Mouse (Mus musculus): ENCODE measurements around the gene Nipa2. TPM values are rescaled to one million over a fixed set of nuclear protein-coding genes. Genes with fewer than 3 reads are reported as not detected.

The Nipa2 gene
- polyA plus RNA-seq, 1 experiment from 2014 or later: 55.9 TPM

DNA sequence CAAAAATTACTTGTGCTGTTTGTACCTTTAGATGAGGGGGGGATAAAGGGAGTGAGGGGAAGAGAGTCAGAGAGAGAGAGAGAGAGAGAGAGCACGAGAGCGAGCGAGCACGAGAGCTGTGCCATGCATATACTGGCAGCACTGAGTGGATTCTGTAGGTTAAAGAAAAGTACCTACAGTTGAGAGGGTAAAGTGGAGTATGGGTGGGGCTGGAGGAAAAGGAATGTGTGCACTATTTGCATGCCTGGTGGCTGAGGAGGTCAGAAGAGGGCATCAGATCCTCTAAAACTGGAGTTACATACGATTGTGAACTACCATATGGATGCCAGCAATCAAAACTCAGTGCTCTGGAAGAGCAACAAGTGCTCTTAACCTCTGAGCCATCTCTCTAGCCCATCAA lies 20.8 kb upstream of the Nipa2 start:
- ATAC-seq: no peak
- 83% methylated on average over 5 of the region's 5 CpGs for WGBS

GRCm38 (mm10) chr7:55982010-55982700 lies 19.9 kb upstream of the Nipa2 start:
- no peak overlapping the region for H3K9ac ChIP-seq (ENCODE audit: low read depth, low read length)
- no peak for ATAC-seq
- no peaks in the 10 kb centered on the region for H3K4me1 ChIP-seq (ENCODE audit: control insufficient read depth, insufficient read depth, low read length)
- no peaks in the 10 kb centered on the region for H3K9me3 ChIP-seq (ENCODE audit: control insufficient read depth, low read length)
- H3K27ac ChIP-seq (ENCODE audit: low read length): no peak overlapping the region
- H3K4me3 ChIP-seq (ENCODE audit: low read length): no peak overlapping the region
- no peaks in the 10 kb centered on the region for H3K36me3 ChIP-seq (ENCODE audit: control insufficient read depth, insufficient read depth, low read length)
- no peak overlapping the region for H3K4me2 ChIP-seq (ENCODE audit: low read depth, low read length)
- no peaks in the 10 kb centered on the region for H3K27me3 ChIP-seq (replicated peaks; ENCODE audit: control insufficient read depth, insufficient read depth, low read length)
- WGBS: 86% methylated on average over 10 of the region's 10 CpGs

More for the DNA sequence above, 20.8 kb upstream of the Nipa2 start:
- Histone ChIP-seq H3K27me3 (replicated peaks; ENCODE audit: control insufficient read depth, insufficient read depth, low read length) (no peaks in the 10 kb centered on the region), H3K9me3 (ENCODE audit: control insufficient read depth, low read length) (no peaks in the 10 kb centered on the region), H3K36me3 (ENCODE audit: control insufficient read depth, insufficient read depth, low read length) (no peaks in the 10 kb centered on the region), H3K4me2 (ENCODE audit: low read depth, low read length) (no peak overlapping the region), H3K4me1 (ENCODE audit: control insufficient read depth, insufficient read depth, low read length) (no peaks in the 10 kb centered on the region), H3K27ac (ENCODE audit: low read length) (no peak overlapping the region), H3K4me3 (ENCODE audit: low read length) (no peak overlapping the region), H3K9ac (ENCODE audit: low read depth, low read length) (no peak overlapping the region)

DNA sequence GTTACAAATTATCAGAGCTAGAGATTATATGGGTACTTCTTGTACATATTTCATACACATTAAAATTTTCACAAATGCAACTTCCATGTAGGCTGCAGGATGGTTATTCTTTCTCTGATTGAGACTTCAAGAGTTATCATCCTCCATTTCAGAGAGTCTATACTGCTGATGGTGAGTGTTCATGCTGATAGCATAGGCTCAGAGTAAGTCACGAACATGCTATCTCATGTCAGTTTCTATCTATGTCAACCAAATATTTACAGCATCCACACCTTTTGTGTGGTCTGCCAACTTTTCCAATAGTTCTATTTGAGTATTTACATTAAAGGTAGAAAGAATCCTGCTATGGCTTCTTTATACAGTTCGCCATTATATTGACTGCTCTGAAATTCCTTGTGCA lies 19.2 kb upstream of the Nipa2 start:
- H3K9me3 ChIP-seq (ENCODE audit: control insufficient read depth, low read length): no peaks in the 10 kb centered on the region
- no peak overlapping the region for H3K9ac ChIP-seq (ENCODE audit: low read depth, low read length)
- no peaks in the 10 kb centered on the region for H3K36me3 ChIP-seq (ENCODE audit: control insufficient read depth, insufficient read depth, low read length)
- no peak overlapping the region for H3K27ac ChIP-seq (ENCODE audit: low read length)
- H3K4me2 ChIP-seq (ENCODE audit: low read depth, low read length): no peak overlapping the region
- no peaks in the 10 kb centered on the region for H3K4me1 ChIP-seq (ENCODE audit: control insufficient read depth, insufficient read depth, low read length)
- H3K4me3 ChIP-seq (ENCODE audit: low read length): no peak overlapping the region
- H3K27me3 ChIP-seq (replicated peaks; ENCODE audit: control insufficient read depth, insufficient read depth, low read length): no peaks in the 10 kb centered on the region
- no peak for ATAC-seq
- 89% methylated on average over 2 of the region's 2 CpGs for WGBS

- Histone ChIP-seq H3K4me3 (ENCODE audit: low read length) (no peak overlapping the region), H3K4me1 (ENCODE audit: control insufficient read depth, insufficient read depth, low read length) (no peaks in the 10 kb centered on the region), H3K9ac (ENCODE audit: low read depth, low read length) (no peak overlapping the region), H3K27me3 (replicated peaks; ENCODE audit: control insufficient read depth, insufficient read depth, low read length) (no peaks in the 10 kb centered on the region), H3K36me3 (ENCODE audit: control insufficient read depth, insufficient read depth, low read length) (no peaks in the 10 kb centered on the region), H3K27ac (ENCODE audit: low read length) (no peak overlapping the region), H3K9me3 (ENCODE audit: control insufficient read depth, low read length) (no peaks in the 10 kb centered on the region), H3K4me2 (ENCODE audit: low read depth, low read length) (no peak overlapping the region)
- 94% methylated on average over 2 of the region's 2 CpGs for WGBS
- ATAC-seq: no peak
Measured at GRCm38 (mm10) chr7:55974429-55974828, 12.2 kb upstream of the Nipa2 start.

- no peak overlapping the region for H3K9ac ChIP-seq (ENCODE audit: low read depth, low read length)
- H3K4me2 ChIP-seq (ENCODE audit: low read depth, low read length): no peak overlapping the region
- no peaks in the 10 kb centered on the region for H3K27me3 ChIP-seq (replicated peaks; ENCODE audit: control insufficient read depth, insufficient read depth, low read length)
- WGBS: 86% methylated on average over 1 of the region's 1 CpGs
- H3K4me3 ChIP-seq (ENCODE audit: low read length): no peak overlapping the region
- H3K4me1 ChIP-seq (ENCODE audit: control insufficient read depth, insufficient read depth, low read length): 0 out of 2 replicates have a peak, but pooled peaks cover 2% of the 10 kb centered on the region
- no peaks in the 10 kb centered on the region for H3K9me3 ChIP-seq (ENCODE audit: control insufficient read depth, low read length)
- ATAC-seq: no peak
- H3K27ac ChIP-seq (ENCODE audit: low read length): no peak overlapping the region
- H3K36me3 ChIP-seq (ENCODE audit: control insufficient read depth, insufficient read depth, low read length): no peaks in the 10 kb centered on the region
Measured at GRCm38 (mm10) chr7:55969415-55969814, 7.1 kb upstream of the Nipa2 start.

GRCm38 (mm10) chr7:55968258-55968901 lies 6.1 kb upstream of the Nipa2 start:
- Histone ChIP-seq H3K4me2 (ENCODE audit: low read depth, low read length) (peak overlapping the region; percentile 46), H3K9me3 (ENCODE audit: control insufficient read depth, low read length) (no peaks in the 10 kb centered on the region), H3K27me3 (replicated peaks; ENCODE audit: control insufficient read depth, insufficient read depth, low read length) (no peaks in the 10 kb centered on the region), H3K27ac (ENCODE audit: low read length) (peak overlapping the region; percentile 54; the same call in 1 of the 2 replicates), H3K4me3 (ENCODE audit: low read length) (peak overlapping the region; percentile 42), H3K4me1 (ENCODE audit: control insufficient read depth, insufficient read depth, low read length) (0 out of 2 replicates have a peak, but pooled peaks cover 2% of the 10 kb centered on the region), H3K36me3 (ENCODE audit: control insufficient read depth, insufficient read depth, low read length) (no peaks in the 10 kb centered on the region), H3K9ac (ENCODE audit: low read depth, low read length) (peak overlapping the region; percentile 54)
- ATAC-seq: peak; percentile 88
- WGBS: 29% methylated on average over 16 of the region's 16 CpGs

DNA sequence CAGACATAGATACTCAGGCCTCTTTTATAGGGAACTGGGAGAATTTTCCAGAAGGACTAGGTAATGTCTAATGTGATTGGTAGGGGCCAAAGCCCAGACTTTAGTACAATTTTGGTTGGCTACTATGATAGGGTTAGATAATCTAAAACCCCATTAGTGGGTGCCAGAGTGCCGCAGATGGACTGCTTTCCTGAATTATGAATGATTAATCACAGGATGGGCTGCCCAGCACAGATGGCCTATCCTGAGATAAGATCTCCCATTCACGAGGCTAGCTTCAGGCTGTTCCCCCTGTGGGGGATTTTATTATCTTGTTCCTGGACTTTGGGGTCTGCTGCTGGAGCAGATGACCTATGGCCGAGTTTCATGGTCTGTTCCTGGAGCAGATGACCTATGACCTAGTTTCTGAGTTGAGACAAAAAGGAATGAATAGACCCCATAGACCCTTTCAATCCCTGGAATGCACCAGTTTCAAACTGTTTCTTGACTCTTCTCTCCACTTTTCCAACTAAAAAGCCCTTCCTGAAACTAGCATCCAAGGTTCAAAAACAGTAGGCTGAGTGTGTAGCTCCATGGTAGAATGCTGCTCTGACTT lies 4.7 kb upstream of the Nipa2 start:
- WGBS: 22% methylated on average over 3 of the region's 3 CpGs
- ATAC-seq: no peak

DNA sequence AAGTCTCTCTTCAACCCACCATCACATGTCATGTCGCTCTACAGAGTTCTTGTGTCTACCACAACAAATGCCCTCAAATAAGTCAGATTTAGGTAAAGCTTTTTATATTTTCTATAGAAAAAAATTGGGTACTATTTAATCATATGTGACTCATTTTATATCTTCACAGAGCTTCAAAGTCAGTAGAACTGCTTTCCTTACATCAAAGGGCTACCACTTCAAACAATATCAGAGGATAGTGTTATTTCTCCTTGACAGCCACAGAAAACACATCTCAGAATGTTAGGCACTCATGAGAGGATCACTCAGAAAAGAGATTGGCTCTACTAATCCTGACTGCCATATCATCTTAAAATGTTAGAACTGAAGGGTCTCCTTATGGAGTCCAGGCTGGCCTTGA lies 1.8 kb downstream of the Nipa2 start:
- H3K36me3 ChIP-seq (ENCODE audit: control insufficient read depth, insufficient read depth, low read length): no peaks in the 10 kb centered on the region
- no peak overlapping the region for H3K4me3 ChIP-seq (ENCODE audit: low read length)
- no peak overlapping the region for H3K27ac ChIP-seq (ENCODE audit: low read length)
- ATAC-seq: no peak
- H3K9me3 ChIP-seq (ENCODE audit: control insufficient read depth, low read length): no peaks in the 10 kb centered on the region
- H3K9ac ChIP-seq (ENCODE audit: low read depth, low read length): no peak overlapping the region
- WGBS: 89% methylated on average over 1 of the region's 1 CpGs
- H3K4me1 ChIP-seq (ENCODE audit: control insufficient read depth, insufficient read depth, low read length): peaks cover 5% of the 10 kb centered on the region; the same call in 1 of the 2 replicates
- H3K27me3 ChIP-seq (replicated peaks; ENCODE audit: control insufficient read depth, insufficient read depth, low read length): no peaks in the 10 kb centered on the region
- peak overlapping the region; percentile 27; the same call in 1 of the 2 replicates for H3K4me2 ChIP-seq (ENCODE audit: low read depth, low read length)

More for the DNA sequence above, 4.7 kb upstream of the Nipa2 start:
- H3K4me2 ChIP-seq (ENCODE audit: low read depth, low read length): no peak overlapping the region
- H3K36me3 ChIP-seq (ENCODE audit: control insufficient read depth, insufficient read depth, low read length): no peaks in the 10 kb centered on the region
- H3K4me3 ChIP-seq (ENCODE audit: low read length): no peak overlapping the region
- H3K4me1 ChIP-seq (ENCODE audit: control insufficient read depth, insufficient read depth, low read length): peaks cover 7% of the 10 kb centered on the region; the same call in 1 of the 2 replicates
- no peak overlapping the region for H3K27ac ChIP-seq (ENCODE audit: low read length)
- H3K27me3 ChIP-seq (replicated peaks; ENCODE audit: control insufficient read depth, insufficient read depth, low read length): no peaks in the 10 kb centered on the region
- no peak overlapping the region for H3K9ac ChIP-seq (ENCODE audit: low read depth, low read length)
- no peaks in the 10 kb centered on the region for H3K9me3 ChIP-seq (ENCODE audit: control insufficient read depth, low read length)

DNA sequence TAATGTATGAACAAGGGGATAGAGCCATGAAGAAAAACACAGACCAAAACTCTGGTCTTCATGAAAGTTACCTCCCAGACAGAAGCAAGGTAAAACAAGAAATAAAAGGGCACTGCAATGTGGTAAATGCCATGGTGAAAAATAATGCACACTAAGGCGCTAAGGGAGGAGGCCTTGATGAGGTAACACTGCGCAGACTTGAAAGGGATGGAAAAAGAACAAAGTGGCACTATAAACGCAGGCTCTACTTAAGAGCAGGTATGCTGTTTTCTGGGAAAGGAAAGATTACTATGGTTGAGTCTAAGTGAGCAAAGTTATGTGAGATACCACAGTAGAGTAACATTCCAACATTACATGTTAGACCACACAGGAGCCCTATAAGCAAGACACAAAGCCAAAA lies 2.5 kb downstream of the Nipa2 start:
- Histone ChIP-seq H3K36me3 (ENCODE audit: control insufficient read depth, insufficient read depth, low read length) (no peaks in the 10 kb centered on the region), H3K9ac (ENCODE audit: low read depth, low read length) (no peak overlapping the region), H3K4me3 (ENCODE audit: low read length) (no peak overlapping the region), H3K4me1 (ENCODE audit: control insufficient read depth, insufficient read depth, low read length) (peaks cover 5% of the 10 kb centered on the region; the same call in 1 of the 2 replicates), H3K9me3 (ENCODE audit: control insufficient read depth, low read length) (no peaks in the 10 kb centered on the region), H3K27ac (ENCODE audit: low read length) (no peak overlapping the region), H3K27me3 (replicated peaks; ENCODE audit: control insufficient read depth, insufficient read depth, low read length) (no peaks in the 10 kb centered on the region), H3K4me2 (ENCODE audit: low read depth, low read length) (no peak overlapping the region)
- 95% methylated on average over 3 of the region's 3 CpGs for WGBS
- no peak for ATAC-seq
